Mouse (Mus musculus) cerebellum, adult 2 months (tissue): ENCODE data around the gene Gjb1. TPM values are rescaled to one million over a fixed set of nuclear protein-coding genes. Genes with fewer than 3 reads are reported as not detected.

Experiments used
- DNase-seq, 2 experiments: peaks; one replicate each; pipeline ENCODE4 v3.0.0; 2021
- H3K27ac ChIP-seq: fragments of 200-500 bp; 2 replicates; pipeline ENCODE4 v1.5.1; 2012; ENCODE audit warnings: low read length, control low read depth, inconsistent platforms; ENCODE audit not compliant: insufficient read depth
- H3K27me3 ChIP-seq: fragments of 200-500 bp; 2 replicates; pipeline ENCODE4 v1.6.1; 2012; ENCODE audit warnings: inconsistent platforms, mild to moderate bottlenecking, low read length, moderate library complexity; ENCODE audit not compliant: control insufficient read depth, insufficient read depth
- H3K4me1 ChIP-seq: fragments of 200-500 bp; 2 replicates; pipeline ENCODE4 v1.6.1; 2011; ENCODE audit warnings: low read length; ENCODE audit not compliant: control insufficient read depth, insufficient read depth
- H3K4me3 ChIP-seq: fragments of 200-500 bp; replicated peaks from 2 replicates; pipeline ENCODE3; 2011; ENCODE audit warnings: mild to moderate bottlenecking, low read depth, low read length, control low read depth; ENCODE audit not compliant: insufficient read depth
- CTCF ChIP-seq: fragments of 200-500 bp; IDR thresholded peaks from 2 replicates; pipeline ENCODE4 v1.5.1; 2011; ENCODE audit warnings: low read depth, mild to moderate bottlenecking, control low read depth, low read length, moderate library complexity, borderline replicate concordance; ENCODE audit not compliant: insufficient read depth
- POLR2A ChIP-seq: fragments of 200-500 bp; IDR thresholded peaks from 2 replicates; pipeline ENCODE4 v1.6.1; 2011; ENCODE audit warnings: low read length, control low read depth, borderline replicate concordance; ENCODE audit not compliant: insufficient read depth
- WGBS: fragments of 180-500 bp; shearing (Covaris S2); methylation state at CpG from one replicate; pipeline ENCODE4 v1.1.7; 2018; 5-methylcytosine and 5-hydroxymethylcytosine counted together
- polyA plus RNA-seq: library from polyadenylated mRNA; depleted of rRNA; stranded (reverse); fragments of >200 nt; gene quantifications from 2 replicates; pipeline ENCODE4 v1.2.3, GENCODE M21; 2012

Gene Gjb1
- polyA plus RNA-seq, 1 experiment = 83.3 TPM

GRCm38 (mm10) chrX:101384439-101385137, 8.4 kb downstream of the Gjb1 start:
- DNase-seq = peak; percentile 24 to 48
- H3K4me1 ChIP-seq = no peaks in the 10 kb centered on the region
- TF ChIP-seq CTCF (no peak), POLR2A (no peak)
- H3K27me3 ChIP-seq = no peaks in the 10 kb centered on the region; the same call in 1 of the 2 replicates
- H3K27ac ChIP-seq = no peak overlapping the region
- WGBS = 15% methylated on average over 32 of the region's 32 CpGs
- peak overlapping the region; percentile 46 for H3K4me3 ChIP-seq

DNA sequence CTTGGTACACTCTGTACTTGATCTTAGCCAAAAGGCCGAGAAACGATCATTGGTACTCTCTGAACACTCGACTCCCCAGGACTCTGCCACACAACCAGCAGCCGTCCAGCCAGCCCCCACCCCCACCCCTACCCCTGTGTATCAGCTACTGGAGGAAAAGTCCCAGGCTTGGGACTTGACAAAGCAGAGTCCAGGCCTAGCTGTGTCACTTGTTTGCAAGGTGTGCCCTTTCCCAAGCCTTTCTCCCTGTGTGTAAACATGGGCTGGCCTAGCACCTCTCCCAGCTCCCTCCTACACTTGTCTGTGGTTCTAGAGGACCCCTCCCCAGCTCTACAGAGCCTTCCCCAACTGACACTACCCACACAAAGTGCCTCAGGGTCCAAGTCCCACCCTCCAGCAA, 10.0 kb downstream of the Gjb1 start:
- H3K4me3 ChIP-seq = no peak overlapping the region
- DNase-seq = no peak
- 31% methylated on average over 4 of the region's 4 CpGs for WGBS
- no peak overlapping the region for H3K27ac ChIP-seq
- TF ChIP-seq POLR2A (no peak), CTCF (no peak)
- H3K27me3 ChIP-seq = no peaks in the 10 kb centered on the region; the same call in 1 of the 2 replicates
- no peaks in the 10 kb centered on the region for H3K4me1 ChIP-seq

DNA sequence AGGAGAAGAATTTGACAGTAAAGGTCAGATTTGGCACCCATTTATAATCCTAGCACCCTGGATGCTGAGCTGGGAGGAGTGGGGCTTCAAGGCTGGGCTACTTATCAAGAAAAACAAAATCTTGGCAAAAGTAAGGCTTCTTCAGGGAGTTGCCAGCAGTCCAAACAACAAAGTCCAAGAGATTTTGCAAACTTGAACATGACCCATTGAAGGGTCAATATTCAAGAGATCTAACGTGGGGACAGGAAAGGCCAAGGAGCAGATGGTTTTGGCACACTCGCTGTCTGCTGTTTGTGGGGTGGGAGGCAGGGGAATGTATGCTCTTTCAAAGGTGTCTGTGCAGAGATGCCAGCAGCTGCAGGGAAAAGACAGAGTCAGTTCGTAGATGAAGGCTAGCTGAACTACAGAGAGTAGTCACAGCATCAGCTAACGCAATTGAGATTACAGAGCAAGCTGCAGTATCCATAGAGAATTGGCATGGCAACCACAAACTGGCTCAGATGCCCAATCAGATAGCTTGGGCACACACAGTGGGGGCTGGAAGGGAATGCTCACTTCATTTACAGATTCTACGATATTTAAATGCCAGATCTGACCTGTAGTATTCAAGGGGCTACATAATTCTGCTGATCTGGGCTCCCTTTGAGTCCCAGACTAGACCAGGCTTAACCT, 12.8 kb downstream of the Gjb1 start:
- H3K4me3 ChIP-seq = no peak overlapping the region
- H3K27me3 ChIP-seq = no peaks in the 10 kb centered on the region
- no peak overlapping the region for H3K27ac ChIP-seq
- no peaks in the 10 kb centered on the region for H3K4me1 ChIP-seq
- TF ChIP-seq CTCF = no peak
- TF ChIP-seq POLR2A = no peak
- DNase-seq = no peak
- 33% methylated on average over 5 of the region's 5 CpGs for WGBS

GRCm38 (mm10) chrX:101394341-101394740, 18.2 kb downstream of the Gjb1 start:
- TF ChIP-seq POLR2A (no peak), CTCF (no peak)
- Histone ChIP-seq H3K4me3 (no peak overlapping the region), H3K27me3 (no peaks in the 10 kb centered on the region), H3K27ac (no peak overlapping the region), H3K4me1 (no peaks in the 10 kb centered on the region)
- DNase-seq = no peak
- WGBS = 66% methylated on average over 2 of the region's 2 CpGs

DNA sequence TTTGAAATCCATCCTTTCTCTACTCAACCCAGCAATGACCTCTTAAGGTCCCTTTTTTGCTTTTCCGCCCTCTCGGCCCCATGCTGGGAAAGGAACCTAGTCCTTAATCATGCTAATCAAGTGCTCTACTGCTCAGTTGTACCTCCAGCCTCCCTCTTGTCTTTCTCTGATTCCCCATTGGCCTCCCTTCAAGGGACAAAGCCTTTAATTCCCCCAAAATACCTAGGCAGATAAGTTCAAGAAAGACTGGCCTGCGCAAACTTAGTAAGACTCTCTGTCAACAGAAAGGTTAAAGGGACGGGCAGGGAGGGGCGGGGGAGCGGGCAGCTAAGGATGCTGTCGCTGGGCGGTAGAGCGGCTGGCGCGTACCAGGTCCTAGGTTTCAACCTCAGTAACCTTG, 20.3 kb downstream of the Gjb1 start:
- Histone ChIP-seq H3K4me3 (no peak overlapping the region), H3K27me3 (no peaks in the 10 kb centered on the region), H3K27ac (no peak overlapping the region), H3K4me1 (no peaks in the 10 kb centered on the region)
- no peak for DNase-seq
- TF ChIP-seq CTCF = no peak
- no peak for TF ChIP-seq POLR2A
- WGBS = 25% methylated on average over 11 of the region's 11 CpGs

GRCm38 (mm10) chrX:101418946-101419724, 43.0 kb downstream of the Gjb1 start:
- H3K27ac ChIP-seq = peak overlapping the region; percentile 98
- WGBS = 11% methylated on average over 28 of the region's 36 CpGs

GRCm38 (mm10) chrX:101419725-101420699, 43.8 kb downstream of the Gjb1 start:
- WGBS = 9% methylated on average over 53 of the region's 54 CpGs
- Histone ChIP-seq H3K4me3 (peak overlapping the region; percentile 100), H3K4me1 (no peaks in the 10 kb centered on the region), H3K27me3 (no peaks in the 10 kb centered on the region), H3K27ac (peak overlapping the region; percentile 98)
- TF ChIP-seq CTCF (no peak), POLR2A (peak; percentile 39; the same call in 1 of the 2 replicates)
- peak; percentile 88 to 90 for DNase-seq

More at GRCm38 (mm10) chrX:101418946-101419724, 43.0 kb downstream of the Gjb1 start:
- Histone ChIP-seq H3K4me1 (no peaks in the 10 kb centered on the region), H3K4me3 (peak overlapping the region; percentile 100), H3K27me3 (no peaks in the 10 kb centered on the region)
- peak; percentile 43; the same call in 1 of the 2 replicates for TF ChIP-seq CTCF
- TF ChIP-seq POLR2A = no peak
- DNase-seq = peak; percentile 59 to 66
